Mouse (Mus musculus) kidney, adult 2 months (tissue): ENCODE results near the gene Snap91. TPM values are rescaled to one million over a fixed set of nuclear protein-coding genes. Genes with fewer than 3 reads are reported as not detected.

ENCODE experiments used
- DNase-seq: peaks from one replicate; pipeline ENCODE4 v3.0.0; 2021
- H3K27ac ChIP-seq: fragments of 200-500 bp; 2 replicates; pipeline ENCODE4 v1.5.1; 2012; ENCODE audit warnings: low read depth, low read length, control low read depth, inconsistent platforms; ENCODE audit not compliant: insufficient read depth
- H3K27me3 ChIP-seq: fragments of 200-500 bp; replicated peaks from 2 replicates; pipeline ENCODE4 v1.6.1; 2012; ENCODE audit warnings: mild to moderate bottlenecking, moderate library complexity, low read length, inconsistent platforms; ENCODE audit not compliant: control insufficient read depth, insufficient read depth
- H3K36me3 ChIP-seq: fragments of 200-500 bp; 2 replicates; pipeline ENCODE4 v1.6.1; 2012; ENCODE audit warnings: mild to moderate bottlenecking, moderate library complexity, low read length, inconsistent platforms; ENCODE audit not compliant: control insufficient read depth, insufficient read depth
- H3K4me1 ChIP-seq: fragments of 200-500 bp; 2 replicates; pipeline ENCODE4 v1.6.1; 2011; ENCODE audit warnings: low read length; ENCODE audit not compliant: control insufficient read depth, insufficient read depth
- H3K4me3 ChIP-seq: fragments of 200-500 bp; 2 replicates; pipeline ENCODE4 v1.5.1; 2011; ENCODE audit warnings: mild to moderate bottlenecking, low read depth, low read length, control low read depth; ENCODE audit not compliant: insufficient read depth
- CTCF ChIP-seq: fragments of 200-500 bp; conservative IDR thresholded peaks from 2 replicates; pipeline ENCODE4 v1.5.1; 2011; ENCODE audit warnings: low read depth, mild to moderate bottlenecking, control low read depth, low read length, moderate library complexity, mixed read lengths; ENCODE audit not compliant: insufficient read depth, insufficient read length
- POLR2A ChIP-seq: fragments of 200-500 bp; IDR thresholded peaks from one replicate; pipeline ENCODE4 v1.6.1; 2011; ENCODE audit warnings: low read depth, low read length, control low read depth
- WGBS: fragments of 180-500 bp; shearing (Covaris S2); methylation state at CpG from one replicate; pipeline ENCODE4 v1.1.7; 2018; 5-methylcytosine and 5-hydroxymethylcytosine counted together
- polyA plus RNA-seq: library from polyadenylated mRNA; depleted of rRNA; stranded (reverse); fragments of >200 nt; gene quantifications from 2 replicates; pipeline ENCODE4 v1.2.3, GENCODE M21; 2012

Snap91 gene
- polyA plus RNA-seq, 1 experiment = 4.1 TPM

GRCm38 (mm10) chr9:86851689-86852088, 28.8 kb downstream of the Snap91 start:
- Histone ChIP-seq H3K27me3 (no peaks in the 10 kb centered on the region), H3K36me3 (no peaks in the 10 kb centered on the region), H3K27ac (no peak overlapping the region), H3K4me1 (no peaks in the 10 kb centered on the region), H3K4me3 (no peak overlapping the region)
- TF ChIP-seq POLR2A (no peak), CTCF (no peak)
- 86% methylated on average over 5 of the region's 5 CpGs for WGBS
- DNase-seq = no peak

DNA sequence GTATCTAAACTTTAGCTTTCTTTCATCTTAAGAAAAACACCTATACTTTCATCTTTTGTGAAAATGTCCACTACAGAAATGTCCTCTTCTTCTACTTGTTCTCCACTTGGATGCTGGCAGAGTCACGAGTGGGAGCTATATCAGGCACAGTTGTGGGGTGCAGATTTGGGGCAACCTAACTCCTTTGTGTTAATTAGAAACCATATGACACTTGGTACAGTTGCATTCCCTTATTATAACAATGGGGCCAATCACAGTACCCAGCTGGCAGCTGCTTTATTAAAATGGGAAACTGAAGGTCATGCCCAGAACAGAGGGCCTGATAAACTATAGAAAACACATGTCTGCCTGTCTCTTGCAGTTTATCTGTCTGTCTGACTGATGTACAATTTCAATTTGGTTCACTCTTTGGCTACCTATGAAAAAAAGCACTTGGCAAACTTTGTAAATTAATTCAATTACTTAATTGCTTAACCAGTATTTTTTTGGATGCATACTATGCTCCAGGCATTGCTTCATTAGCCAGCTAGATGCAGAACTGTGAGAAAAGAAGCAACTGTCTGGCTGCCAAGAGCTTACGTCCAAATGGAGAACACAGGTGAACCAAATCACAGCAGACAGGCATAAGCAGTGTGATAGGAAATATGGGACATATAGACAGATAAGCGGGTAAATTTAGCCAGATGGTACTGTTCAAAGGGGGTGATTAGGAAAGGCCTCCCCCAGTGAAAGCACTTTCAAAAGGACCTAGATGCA, 29.8 kb downstream of the Snap91 start:
- Histone ChIP-seq H3K27ac (no peak overlapping the region), H3K36me3 (no peaks in the 10 kb centered on the region), H3K4me1 (no peaks in the 10 kb centered on the region), H3K4me3 (no peak overlapping the region), H3K27me3 (no peaks in the 10 kb centered on the region)
- no peak for DNase-seq
- TF ChIP-seq POLR2A = no peak
- TF ChIP-seq CTCF = no peak
- 81% methylated on average over 3 of the region's 3 CpGs for WGBS

GRCm38 (mm10) chr9:86843747-86844353, 36.6 kb downstream of the Snap91 start:
- Histone ChIP-seq H3K36me3 (no peaks in the 10 kb centered on the region), H3K27me3 (no peaks in the 10 kb centered on the region), H3K4me3 (no peak overlapping the region), H3K27ac (no peak overlapping the region), H3K4me1 (no peaks in the 10 kb centered on the region)
- TF ChIP-seq POLR2A (no peak), CTCF (no peak)
- WGBS = 58% methylated on average over 5 of the region's 5 CpGs
- DNase-seq = no peak

DNA sequence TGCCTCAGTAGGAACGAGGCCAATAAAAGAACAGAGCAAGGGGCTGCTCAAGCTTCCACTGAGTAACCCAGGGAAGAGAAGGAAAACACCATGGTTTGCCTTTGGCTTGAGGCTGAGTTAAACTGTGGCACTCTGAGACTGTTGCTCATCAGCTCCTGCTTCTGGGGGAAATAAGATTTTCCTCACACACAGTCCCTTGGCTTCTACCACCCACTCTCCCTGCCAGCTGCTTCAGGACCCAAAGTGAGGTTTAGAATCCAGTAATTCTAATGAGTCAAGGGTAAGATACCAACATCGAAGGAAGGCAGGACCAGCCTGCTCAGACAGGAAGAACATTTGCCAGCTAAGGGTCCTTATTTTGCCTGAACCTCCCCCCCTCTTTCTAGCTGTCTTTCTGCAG, 50.7 kb downstream of the Snap91 start:
- Histone ChIP-seq H3K36me3 (no peaks in the 10 kb centered on the region), H3K4me3 (no peak overlapping the region), H3K4me1 (no peaks in the 10 kb centered on the region), H3K27me3 (no peaks in the 10 kb centered on the region), H3K27ac (no peak overlapping the region)
- DNase-seq = no peak
- TF ChIP-seq POLR2A (no peak), CTCF (no peak)
- 70% methylated on average over 2 of the region's 2 CpGs for WGBS

DNA sequence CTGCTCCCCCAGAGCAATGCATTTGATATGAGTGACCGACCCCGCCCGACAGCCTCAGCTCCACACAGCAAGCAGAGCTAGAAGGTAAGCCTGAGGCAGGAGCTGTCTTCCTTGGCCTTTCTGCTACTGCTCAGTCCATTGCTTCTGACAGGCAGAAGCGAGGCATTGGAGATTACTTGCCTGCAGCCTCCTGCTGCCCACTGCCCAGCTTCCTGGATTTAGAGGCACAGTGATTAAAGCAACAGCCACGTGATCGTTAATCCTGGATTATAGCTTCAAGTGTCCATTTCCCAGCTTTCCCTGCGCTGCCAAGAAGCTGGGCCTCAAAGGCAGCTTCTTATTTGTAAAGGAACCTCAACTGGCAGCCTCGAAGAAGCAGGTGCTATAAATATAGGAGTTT, 51.4 kb downstream of the Snap91 start:
- DNase-seq = no peak
- H3K36me3 ChIP-seq = no peaks in the 10 kb centered on the region
- no peaks in the 10 kb centered on the region for H3K27me3 ChIP-seq
- H3K27ac ChIP-seq = no peak overlapping the region
- TF ChIP-seq CTCF (no peak), POLR2A (no peak)
- 49% methylated on average over 8 of the region's 8 CpGs for WGBS
- H3K4me3 ChIP-seq = no peak overlapping the region
- H3K4me1 ChIP-seq = no peaks in the 10 kb centered on the region

- H3K27ac ChIP-seq = no peak overlapping the region
- no peaks in the 10 kb centered on the region for H3K4me1 ChIP-seq
- H3K36me3 ChIP-seq = no peaks in the 10 kb centered on the region
- WGBS = 74% methylated on average over 5 of the region's 5 CpGs
- H3K4me3 ChIP-seq = no peak overlapping the region
- H3K27me3 ChIP-seq = no peaks in the 10 kb centered on the region
- DNase-seq = no peak
- no peak for TF ChIP-seq CTCF
- TF ChIP-seq POLR2A = no peak
Measured at GRCm38 (mm10) chr9:86819366-86819765, 61.1 kb downstream of the Snap91 start.

- 75% methylated on average over 4 of the region's 4 CpGs for WGBS
- Histone ChIP-seq H3K4me1 (no peaks in the 10 kb centered on the region), H3K4me3 (no peak overlapping the region), H3K36me3 (no peaks in the 10 kb centered on the region), H3K27me3 (no peaks in the 10 kb centered on the region), H3K27ac (no peak overlapping the region)
- DNase-seq = no peak
- TF ChIP-seq POLR2A (no peak), CTCF (no peak)
Measured at GRCm38 (mm10) chr9:86817673-86818072, 62.8 kb downstream of the Snap91 start.
